8 mouse cellular contexts compared by ENCODE assay signal in the genomic region with DNA sequence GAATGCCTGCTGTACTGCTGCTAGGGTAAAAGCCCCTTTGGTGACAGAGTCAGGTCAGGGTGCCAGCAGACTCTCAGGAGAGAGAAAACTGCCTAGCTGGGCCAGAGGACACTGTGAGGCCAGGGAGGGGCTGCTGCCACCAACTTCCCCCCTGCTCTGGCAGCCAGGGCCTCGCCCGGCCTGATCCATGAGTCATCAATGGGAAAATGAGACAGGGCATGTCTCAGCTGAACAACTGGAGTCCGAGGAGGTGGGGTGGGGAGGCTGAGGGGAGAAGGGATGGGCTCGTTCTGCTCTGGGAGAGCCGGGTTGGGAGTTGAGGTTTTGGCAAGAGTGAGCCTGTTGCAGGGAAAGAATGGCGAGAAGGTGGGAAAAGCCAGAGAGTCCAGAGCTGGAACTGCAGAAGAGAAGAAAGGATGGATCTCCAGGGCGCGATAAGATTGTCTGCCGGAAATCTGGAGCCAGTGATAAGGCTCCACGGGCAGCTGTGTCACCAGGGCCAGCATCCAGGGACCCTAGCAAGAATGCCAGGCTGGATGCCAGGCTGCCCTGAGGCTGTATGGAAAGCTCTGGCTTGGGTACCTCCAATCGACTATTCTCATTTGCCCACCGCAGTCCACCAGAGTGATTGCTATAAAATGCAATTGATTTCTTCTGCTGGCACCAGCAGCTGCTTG. TPM values are rescaled to one million over a fixed set of nuclear protein-coding genes. Genes with fewer than 3 reads are reported as not detected.
DNase-seq lines count a peak whose midpoint lies in the region; ATAC-seq and TF ChIP-seq lines count a peak whose summit lies in the region.

No protein-coding gene starts in this region.

- peaks cover 6% of the 10 kb centered on the region; the same call in 1 of the 2 replicates for H3K4me1 ChIP-seq in intestine, postnatal 0 days (replicated peaks; ENCODE audit: control insufficient read depth, insufficient read depth, low read length)

- no peak overlapping the region for H3K9ac ChIP-seq in intestine, postnatal 0 days (ENCODE audit: low read depth, low read length)

- no peak overlapping the region for H3K4me3 ChIP-seq in intestine, postnatal 0 days (ENCODE audit: low read depth, low read length)

- no peak overlapping the region for H3K4me2 ChIP-seq in intestine, postnatal 0 days (replicated peaks; ENCODE audit: low read depth)

- WGBS in intestine, postnatal 0 days: 34% methylated on average over 12 of the region's 12 CpGs

- peaks cover 2% of the 10 kb centered on the region; the same call in 1 of the 2 replicates for H3K27me3 ChIP-seq in intestine, postnatal 0 days (replicated peaks; ENCODE audit: control insufficient read depth, insufficient read depth, low read length)

- no peak overlapping the region for H3K27ac ChIP-seq in intestine, postnatal 0 days (ENCODE audit: low read depth, low read length)

- no peak for TF ChIP-seq CTCF in intestine, postnatal 0 days (IDR thresholded peaks at IDR 0.05; ENCODE audit: low read depth)

- H3K9me3 ChIP-seq in intestine, postnatal 0 days (ENCODE audit: control insufficient read depth): no peaks in the 10 kb centered on the region

- peak; percentile 85 for DNase-seq in urinary bladder, postnatal 14 days (ENCODE audit: low spot score)
- no peak for DNase-seq in urinary bladder, postnatal 10 days (ENCODE audit: low spot score)
- peak; percentile 61 to 76 for DNase-seq in gastrocnemius, adult 8-10 months (ENCODE audit: low spot score in 2 of 2)
- peak; percentile 68 to 72 for DNase-seq in urinary bladder, postnatal 4 days (ENCODE audit: low spot score in 2 of 2)
- DNase-seq in layer of hippocampus, adult 9-11 months: no peak
- DNase-seq in thymus, postnatal 4 days: no peak

- ATAC-seq in intestine, postnatal 0 days: 0 out of 2 replicates have a peak, but pooled peaks have one; percentile 20
- no peak for ATAC-seq in erythroblast, adult 5-6 weeks (replicated peaks; ENCODE audit: low FRiP score, poor library complexity, severe bottlenecking)

- no peaks in the 10 kb centered on the region for H3K36me3 ChIP-seq in intestine, postnatal 0 days (ENCODE audit: control insufficient read depth, insufficient read depth)

RNA-seq across cellular contexts. Expression of gene Phlda3, which starts 5.1 kb away (rescaled TPM):
- total RNA-seq in gastrocnemius, adult 8-10 months (2022): 100 to 1,000 TPM; 131 to 182 (median 168) TPM
- 22.0 and 22.5 TPM in 2 replicates for polyA plus RNA-seq in intestine, postnatal 0 days (2015; fragmentation: Nextera tagmentation; extraction: Ambion mirVana)
- total RNA-seq in erythroblast, adult 5-6 weeks (2015; ENCODE audit: low replicate concordance): not detected in 2 replicates
- total RNA-seq in erythroblast, adult 5-6 weeks (2017; ENCODE audit: low replicate concordance): not detected in 2 replicates

RNA-seq across cellular contexts. Expression of gene Tnni1, which starts 8.2 kb away (rescaled TPM):
- 100 to 1,000 TPM; 238 to 314 (median 288) TPM for total RNA-seq in gastrocnemius, adult 8-10 months (2022)
- 3.1 and 4.1 TPM in 2 replicates for polyA plus RNA-seq in intestine, postnatal 0 days (2015; fragmentation: Nextera tagmentation; extraction: Ambion mirVana)
- total RNA-seq in erythroblast, adult 5-6 weeks (2015; ENCODE audit: low replicate concordance): not detected in 2 replicates
- not detected in 2 replicates for total RNA-seq in erythroblast, adult 5-6 weeks (2017; ENCODE audit: low replicate concordance)

RNA-seq across cellular contexts. Expression of gene Lad1, which starts 47.4 kb away (rescaled TPM):
- not detected for total RNA-seq in gastrocnemius, adult 8-10 months (2022)
- polyA plus RNA-seq in intestine, postnatal 0 days (2015; fragmentation: Nextera tagmentation; extraction: Ambion mirVana): 208 and 224 TPM in 2 replicates
- total RNA-seq in erythroblast, adult 5-6 weeks (2015; ENCODE audit: low replicate concordance): not detected in 2 replicates
- not detected in 2 replicates for total RNA-seq in erythroblast, adult 5-6 weeks (2017; ENCODE audit: low replicate concordance)

RNA-seq across cellular contexts. Expression of gene Csrp1, which starts 51.2 kb away (rescaled TPM):
- total RNA-seq in gastrocnemius, adult 8-10 months (2022): 10 to 100 TPM; 17.2 to 24.8 (median 23.2) TPM
- polyA plus RNA-seq in intestine, postnatal 0 days (2015; fragmentation: Nextera tagmentation; extraction: Ambion mirVana): 284 and 285 TPM in 2 replicates
- total RNA-seq in erythroblast, adult 5-6 weeks (2015; ENCODE audit: low replicate concordance): 23.4 and 27.6 TPM in 2 replicates
- total RNA-seq in erythroblast, adult 5-6 weeks (2017; ENCODE audit: low replicate concordance): 21.5 and 23.1 TPM in 2 replicates

Comparison
In these comparisons a context has a peak if more than half of its experiments do, and no peak if none do; other contexts are left out.
1. DNase-seq: peak in urinary bladder, postnatal 14 days (single experiment), gastrocnemius, adult 8-10 months (2 of 2) and urinary bladder, postnatal 4 days (2 of 2); none in urinary bladder, postnatal 10 days (single experiment), layer of hippocampus, adult 9-11 months (single experiment) and thymus, postnatal 4 days (single experiment).
2. RNA of gene Phlda3, which starts 5.1 kb away (total RNA-seq): 131 to 182 TPM in gastrocnemius, adult 8-10 months; not detected in erythroblast, adult 5-6 weeks; every median in the first group is over 100 times any median in the second.
3. RNA of gene Tnni1, which starts 8.2 kb away (total RNA-seq): 238 to 314 TPM in gastrocnemius, adult 8-10 months; not detected in erythroblast, adult 5-6 weeks; every median in the first group is over 100 times any median in the second.